Mouse (Mus musculus) heart, embryonic 16.5 days (tissue): Measurements from ENCODE around the gene Zfyve1. TPM values are rescaled to one million over a fixed set of nuclear protein-coding genes. Genes with fewer than 3 reads are reported as not detected.
"Not testable (repeated sequence)": the region's sequence is repeated elsewhere in the genome, so short reads cannot be mapped to it uniquely, and the experiment has no call there.

ENCODE experiments used
- ATAC-seq: fragments of 200-750 bp; cut with Nextera tagmentation; replicated peaks from 2 replicates; pipeline ENCODE4 v1.8.0; 2017; ENCODE audit warnings: moderate number of reproducible peaks; ENCODE audit not compliant: insufficient read depth, low FRiP score; ENCODE audit errors: extremely low read depth
- H3K27ac ChIP-seq: fragments of 300-500 bp; sonication (generic); 2 replicates; pipeline ENCODE4 v1.5.1; 2014; ENCODE audit warnings: mild to moderate bottlenecking, low read length, control low read depth, moderate library complexity
- H3K27me3 ChIP-seq: fragments of 300-500 bp; sonication (generic); 2 replicates; pipeline ENCODE4 v1.6.1; 2014; ENCODE audit warnings: low read length, mixed read lengths; ENCODE audit not compliant: control insufficient read depth, insufficient read depth
- H3K36me3 ChIP-seq: fragments of 300-500 bp; sonication (generic); 2 replicates; pipeline ENCODE4 v1.6.1; 2014; ENCODE audit not compliant: control insufficient read depth, insufficient read depth
- H3K4me1 ChIP-seq: fragments of 300-500 bp; sonication (generic); 2 replicates; pipeline ENCODE4 v1.6.1; 2014; ENCODE audit warnings: low read length, mixed read lengths; ENCODE audit not compliant: control insufficient read depth, insufficient read depth
- H3K4me2 ChIP-seq: fragments of 300-500 bp; sonication (generic); 2 replicates; pipeline ENCODE4 v1.6.1; 2014; ENCODE audit warnings: low read depth, mild to moderate bottlenecking, control low read depth, low read length
- H3K4me3 ChIP-seq: fragments of 300-500 bp; sonication (generic); 2 replicates; pipeline ENCODE4 v1.5.1; 2014; ENCODE audit warnings: mild to moderate bottlenecking, control low read depth, low read length
- H3K9ac ChIP-seq: fragments of 300-500 bp; sonication (generic); 2 replicates; pipeline ENCODE4 v1.6.1; 2014; ENCODE audit warnings: low read length, control low read depth
- H3K9me3 ChIP-seq: fragments of 300-500 bp; sonication (generic); replicated peaks from 2 replicates; pipeline ENCODE4 v1.6.1; 2016; ENCODE audit warnings: low read length; ENCODE audit not compliant: control insufficient read depth
- WGBS: fragments of 180-500 bp; shearing (Covaris S2); extraction: QIAGEN DNeasy Blood & Tissue Kit; methylation state at CpG from one replicate; pipeline ENCODE4 v1.1.7; 2014; 5-methylcytosine and 5-hydroxymethylcytosine counted together
- polyA plus RNA-seq: library from polyadenylated mRNA; unstranded; fragments of >200 nt; fragmentation: Nextera tagmentation; extraction: Ambion mirVana; gene quantifications from 2 replicates; pipeline ENCODE4 v1.2.1, GENCODE M21; 2015

The Zfyve1 gene
- polyA plus RNA-seq, 1 experiment from 2014 or later, result 15.7 TPM

- Histone ChIP-seq H3K4me2 (no peak overlapping the region), H3K9me3 (no peaks in the 10 kb centered on the region), H3K4me3 (no peak overlapping the region), H3K4me1 (no peaks in the 10 kb centered on the region), H3K36me3 (no peaks in the 10 kb centered on the region), H3K27ac (no peak overlapping the region), H3K27me3 (no peaks in the 10 kb centered on the region), H3K9ac (no peak overlapping the region)
- ATAC-seq, result no peak
- WGBS, result 69% methylated on average over 6 of the region's 6 CpGs
Measured at GRCm38 (mm10) chr12:83622031-83622755, 25.2 kb upstream of the Zfyve1 start.

DNA sequence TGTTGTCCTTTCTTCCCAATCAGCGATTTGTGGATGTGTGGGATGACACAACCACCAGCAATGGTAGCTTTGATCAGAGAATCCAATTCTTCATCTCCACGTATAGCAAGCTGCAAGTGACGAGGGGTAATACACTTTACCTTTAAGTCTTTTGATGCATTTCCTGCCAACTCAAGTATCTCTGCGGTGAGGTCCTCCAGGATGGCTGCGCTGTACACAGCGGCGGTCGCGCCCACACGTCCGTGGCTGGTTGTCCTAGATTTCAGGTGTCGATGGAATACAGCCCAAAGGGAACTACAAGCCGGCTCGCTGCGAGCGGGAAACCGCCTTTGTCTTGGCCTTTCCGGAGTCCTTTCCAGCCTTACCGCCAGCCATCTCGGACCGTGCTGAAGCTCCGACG, 23.7 kb upstream of the Zfyve1 start:
- ATAC-seq, H3K27ac ChIP-seq, H3K4me1 ChIP-seq, H3K9me3 ChIP-seq, H3K36me3 ChIP-seq, H3K27me3 ChIP-seq: not testable (repeated sequence)
- H3K4me3 ChIP-seq, result peak overlapping the region; percentile 30
- H3K4me2 ChIP-seq, result peak overlapping the region; percentile 49
- WGBS, result 44% methylated on average over 23 of the region's 23 CpGs
- 0 out of 2 replicates have a peak overlapping the region, but pooled peaks have one; percentile 25 for H3K9ac ChIP-seq

- Histone ChIP-seq H3K27ac (no peak overlapping the region), H3K9ac (no peak overlapping the region), H3K4me1 (no peaks in the 10 kb centered on the region), H3K9me3 (no peaks in the 10 kb centered on the region), H3K4me3 (no peak overlapping the region), H3K27me3 (no peaks in the 10 kb centered on the region), H3K36me3 (no peaks in the 10 kb centered on the region), H3K4me2 (no peak overlapping the region)
- WGBS, result 56% methylated on average over 2 of the region's 2 CpGs
- no peak for ATAC-seq
Measured at GRCm38 (mm10) chr12:83618981-83619380, 22.0 kb upstream of the Zfyve1 start.

DNA sequence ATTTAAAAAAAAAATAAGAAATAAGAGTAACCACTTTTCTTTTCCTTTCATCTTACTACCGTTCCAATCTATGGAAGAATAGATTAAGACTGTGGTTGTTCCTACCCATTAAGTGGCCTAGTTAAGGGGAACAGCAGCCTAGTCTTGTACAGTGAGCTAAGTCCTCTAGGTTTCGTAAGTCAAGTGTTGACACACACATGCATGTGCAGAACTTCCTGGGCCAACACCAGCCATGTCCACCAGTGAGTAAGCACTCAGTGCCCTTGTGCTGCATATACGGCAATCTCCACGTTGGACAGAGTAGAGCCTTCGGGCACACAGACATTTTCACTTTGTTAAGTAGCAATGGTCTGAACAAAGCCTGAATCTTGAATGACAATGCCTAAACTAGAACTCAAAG, 20.2 kb upstream of the Zfyve1 start:
- Histone ChIP-seq H3K4me1 (no peaks in the 10 kb centered on the region), H3K27me3 (no peaks in the 10 kb centered on the region), H3K4me3 (no peak overlapping the region), H3K4me2 (no peak overlapping the region), H3K9ac (no peak overlapping the region), H3K9me3 (no peaks in the 10 kb centered on the region), H3K27ac (no peak overlapping the region), H3K36me3 (no peaks in the 10 kb centered on the region)
- no peak for ATAC-seq
- WGBS, result 92% methylated on average over 5 of the region's 5 CpGs

- H3K9ac ChIP-seq, H3K27ac ChIP-seq, H3K9me3 ChIP-seq, H3K36me3 ChIP-seq, H3K4me3 ChIP-seq, H3K27me3 ChIP-seq, H3K4me1 ChIP-seq, ATAC-seq, H3K4me2 ChIP-seq: not testable (repeated sequence)
- whole genome bisulfite sequencing, result 87% methylated on average over 2 of the region's 2 CpGs
Measured at GRCm38 (mm10) chr12:83606411-83606810, 9.4 kb upstream of the Zfyve1 start.

DNA sequence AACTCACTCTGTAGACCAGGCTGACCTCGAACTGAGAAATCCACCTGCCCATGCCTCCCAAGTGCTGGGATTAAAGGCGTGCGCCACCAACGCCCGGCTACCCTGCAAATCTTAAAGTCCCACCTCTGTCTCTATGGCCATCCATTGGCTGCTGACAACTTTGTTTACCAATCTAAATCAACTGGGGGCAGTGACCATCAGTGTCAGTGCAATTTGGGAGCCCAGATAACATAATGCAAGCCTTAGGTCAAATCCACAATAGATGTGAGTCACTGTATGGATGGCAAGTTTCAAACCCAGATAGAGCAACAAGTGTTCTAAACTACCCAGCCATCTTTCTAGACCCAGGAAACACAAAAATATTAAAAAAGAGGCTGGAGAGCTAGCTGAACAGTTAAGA, 5.3 kb upstream of the Zfyve1 start:
- H3K9ac ChIP-seq, result no peak overlapping the region
- no peaks in the 10 kb centered on the region for H3K9me3 ChIP-seq
- no peak for ATAC-seq
- H3K27me3 ChIP-seq, result no peaks in the 10 kb centered on the region
- H3K4me1 ChIP-seq, result no peaks in the 10 kb centered on the region
- no peak overlapping the region for H3K4me2 ChIP-seq
- no peak overlapping the region for H3K4me3 ChIP-seq
- H3K36me3 ChIP-seq, result no peaks in the 10 kb centered on the region
- H3K27ac ChIP-seq, result no peak overlapping the region
- 81% methylated on average over 5 of the region's 5 CpGs for WGBS

DNA sequence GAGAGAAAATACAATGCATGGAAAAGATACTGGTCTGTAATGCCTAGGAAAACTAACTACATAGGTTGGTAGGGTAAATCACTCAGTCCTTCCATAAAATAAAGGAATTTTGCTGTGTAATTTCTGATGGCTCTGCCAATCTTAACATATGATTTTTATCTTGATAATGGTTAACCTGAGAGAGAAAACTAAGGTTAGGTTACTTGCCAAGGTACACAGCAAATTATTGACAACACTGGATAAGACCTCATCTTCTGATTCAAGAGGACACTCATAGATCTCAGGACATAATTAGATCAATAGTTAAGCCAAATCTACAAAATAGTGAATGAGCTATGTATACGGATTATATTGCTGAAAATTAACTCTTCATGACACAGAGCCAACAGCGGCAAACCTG, 859 bp upstream of the Zfyve1 start:
- Histone ChIP-seq H3K9ac (no peak overlapping the region), H3K27ac (no peak overlapping the region), H3K4me1 (peaks cover 14% of the 10 kb centered on the region), H3K4me3 (no peak overlapping the region), H3K4me2 (no peak overlapping the region), H3K27me3 (no peaks in the 10 kb centered on the region), H3K36me3 (peaks cover 7% of the 10 kb centered on the region), H3K9me3 (no peaks in the 10 kb centered on the region)
- ATAC-seq, result no peak
- 75% methylated on average over 2 of the region's 2 CpGs for WGBS

- Histone ChIP-seq H3K4me2 (peak overlapping the region; percentile 92), H3K4me1 (peaks cover 14% of the 10 kb centered on the region), H3K27ac (peak overlapping the region; percentile 89), H3K4me3 (peak overlapping the region; percentile 98), H3K27me3 (no peaks in the 10 kb centered on the region), H3K9ac (peak overlapping the region; percentile 98), H3K9me3 (no peaks in the 10 kb centered on the region), H3K36me3 (peaks cover 14% of the 10 kb centered on the region)
- WGBS, result 3% methylated on average over 20 of the region's 20 CpGs
- peak; percentile 5 for ATAC-seq
Measured at GRCm38 (mm10) chr12:83596191-83596954, 649 bp downstream of the Zfyve1 start.

- peaks cover 23% of the 10 kb centered on the region for H3K36me3 ChIP-seq
- no peaks in the 10 kb centered on the region for H3K9me3 ChIP-seq
- peaks cover 14% of the 10 kb centered on the region for H3K4me1 ChIP-seq
- no peak overlapping the region for H3K4me2 ChIP-seq
- no peak overlapping the region for H3K27ac ChIP-seq
- no peak overlapping the region for H3K9ac ChIP-seq
- no peak overlapping the region for H3K4me3 ChIP-seq
- WGBS, result 76% methylated on average over 9 of the region's 9 CpGs
- no peaks in the 10 kb centered on the region for H3K27me3 ChIP-seq
- no peak for ATAC-seq
Measured at GRCm38 (mm10) chr12:83594454-83595040, 2.5 kb downstream of the Zfyve1 start.
